Mouse (Mus musculus) megakaryocyte, embryonic 14.5 days (primary cell): ENCODE results near the gene Mab21l2.

ENCODE experiments used
- FLI1 ChIP-seq: IDR thresholded peaks from 2 replicates; pipeline ENCODE4 v1.6.1; 2012; ENCODE audit warnings: low read length, inconsistent platforms, mixed read lengths
- GATA1 ChIP-seq: IDR thresholded peaks from 3 replicates; pipeline ENCODE4 v1.6.1; 2012; ENCODE audit warnings: mixed read lengths, low read length, inconsistent platforms, borderline replicate concordance

- TF ChIP-seq GATA1 (no peak), FLI1 (no peak)
These were observed 8.8 kb downstream of the Mab21l2 start for GRCm38 (mm10) chr3:86539555-86540168.
